Mouse (Mus musculus) CH12.LX (cell line): Measurements from ENCODE around the gene Trio. TPM values are rescaled to one million over a fixed set of nuclear protein-coding genes. Genes with fewer than 3 reads are reported as not detected.
A peak's percentile ranks its signal among the peaks of the same experiment; 100 is the strongest.

Experiments used
- DNase-seq: peaks from one replicate; pipeline ENCODE4 v3.0.0-alpha.2; 2013; ENCODE audit errors: extremely low read depth
- H3K27ac ChIP-seq: 2 replicates; pipeline ENCODE4 v1.5.1; 2012; ENCODE audit warnings: low read depth, mild to moderate bottlenecking, control low read depth, moderate library complexity; ENCODE audit not compliant: insufficient read depth
- H3K27me3 ChIP-seq: replicated peaks from 2 replicates; pipeline ENCODE3; 2012; ENCODE audit warnings: inconsistent platforms
- H3K36me3 ChIP-seq, 2 experiments: replicated peaks in 1 of 2; 2 replicates each; pipeline versions ENCODE3 to v1.6.1; 2012; ENCODE audit warnings: inconsistent platforms in 1 of 2, low read length in 1 of 2, mild to moderate bottlenecking in 1 of 2, mixed read lengths in 1 of 2, moderate library complexity in 1 of 2; ENCODE audit not compliant: control insufficient read depth in 1 of 2, insufficient read depth in 1 of 2
- H3K4me1 ChIP-seq, 2 experiments: 2 replicates each; pipeline ENCODE4 v1.6.1; 2012; ENCODE audit warnings: inconsistent platforms in 1 of 2, moderate library complexity in 1 of 2; ENCODE audit not compliant: insufficient read depth in 2 of 2, control insufficient read depth in 1 of 2
- H3K4me2 ChIP-seq: 2 replicates; pipeline ENCODE4 v1.6.1; 2012; ENCODE audit warnings: low read depth, mild to moderate bottlenecking, control low read depth; ENCODE audit not compliant: poor library complexity, insufficient read depth, severe bottlenecking
- H3K4me3 ChIP-seq, 3 experiments: fragments of 150-350 bp in 1 of 3; sonication (generic) in 1 of 3; replicated peaks in 1 of 3; 2 replicates each; pipeline versions ENCODE3 to v1.5.1; 2011 to 2012; ENCODE audit warnings: low read depth in 2 of 3, low read length in 2 of 3, mild to moderate bottlenecking in 2 of 3, moderate library complexity in 2 of 3, control low read depth in 1 of 3, improper control_type of control experiment in 1 of 3, inconsistent platforms in 1 of 3, mixed read lengths in 1 of 3; ENCODE audit not compliant: poor library complexity in 1 of 3
- H3K79me2 ChIP-seq: replicated peaks from 2 replicates; pipeline ENCODE4 v1.6.1; 2012; ENCODE audit warnings: mild to moderate bottlenecking, moderate library complexity; ENCODE audit not compliant: control insufficient read depth, poor library complexity, insufficient read depth, severe bottlenecking; ENCODE audit errors: extremely low read depth
- H3K9ac ChIP-seq: 2 replicates; pipeline ENCODE4 v1.6.1; 2012; ENCODE audit warnings: low read depth, mild to moderate bottlenecking, control low read depth, moderate library complexity; ENCODE audit not compliant: insufficient read depth
- H3K9me3 ChIP-seq: replicated peaks from 2 replicates; pipeline ENCODE3; 2012; ENCODE audit warnings: low read length, inconsistent platforms, mixed read lengths
- CHD1 ChIP-seq: IDR thresholded peaks from 2 replicates; pipeline ENCODE4 v1.6.1; 2012; ENCODE audit warnings: low read depth, low read length, improper control_type of control experiment, inconsistent platforms
- CTCF ChIP-seq, 2 experiments: IDR thresholded peaks in 1 of 2; conservative IDR thresholded peaks in 1 of 2; 2 replicates each; pipeline ENCODE4 v1.5.1; 2011 to 2012; ENCODE audit warnings: low read depth in 2 of 2, low read length in 2 of 2, improper control_type of control experiment in 1 of 2, inconsistent platforms in 1 of 2, mild to moderate bottlenecking in 1 of 2, moderate library complexity in 1 of 2
- E2F4 ChIP-seq: IDR thresholded peaks from 2 replicates; pipeline ENCODE4 v1.6.1; 2011; ENCODE audit warnings: low read depth, low read length, improper control_type of control experiment; ENCODE audit not compliant: insufficient replicate concordance
- EP300 ChIP-seq: IDR thresholded peaks from 2 replicates; pipeline ENCODE4 v1.6.1; 2011; ENCODE audit warnings: low read length, improper control_type of control experiment
- HCFC1 ChIP-seq: IDR thresholded peaks from 2 replicates; pipeline ENCODE4 v1.6.1; 2012; ENCODE audit warnings: low read depth, mild to moderate bottlenecking, inconsistent platforms, low read length, improper control_type of control experiment
- JUN ChIP-seq: IDR thresholded peaks from 2 replicates; pipeline ENCODE4 v1.6.1; 2011; ENCODE audit warnings: low read depth, mild to moderate bottlenecking, low read length, improper control_type of control experiment, moderate library complexity; ENCODE audit not compliant: insufficient read depth
- KAT2A ChIP-seq: IDR thresholded peaks from 2 replicates; pipeline ENCODE4 v1.6.1; 2012; ENCODE audit warnings: low read length, improper control_type of control experiment, inconsistent platforms; ENCODE audit not compliant: insufficient replicate concordance
- MAZ ChIP-seq: IDR thresholded peaks from 2 replicates; pipeline ENCODE4 v1.6.1; 2012; ENCODE audit warnings: low read depth, mild to moderate bottlenecking, inconsistent platforms, low read length, improper control_type of control experiment, moderate library complexity
- MEF2A ChIP-seq: IDR thresholded peaks from 2 replicates; pipeline ENCODE4 v1.6.1; 2014; ENCODE audit warnings: low read depth, mild to moderate bottlenecking, inconsistent platforms, low read length, improper control_type of control experiment, borderline replicate concordance
- MYC ChIP-seq: IDR thresholded peaks from 2 replicates; pipeline ENCODE4 v1.6.1; 2011; ENCODE audit warnings: low read depth, mild to moderate bottlenecking, improper control_type of control experiment, low read length
- NELFE ChIP-seq: IDR thresholded peaks from 2 replicates; pipeline ENCODE4 v1.6.1; 2011; ENCODE audit warnings: low read depth, low read length, improper control_type of control experiment
- PAX5 ChIP-seq: IDR thresholded peaks from 2 replicates; pipeline ENCODE4 v1.6.1; 2012; ENCODE audit warnings: low read length, inconsistent platforms, mixed read lengths
- POLR2A ChIP-seq: IDR thresholded peaks from 2 replicates; pipeline ENCODE4 v1.6.1; 2011; ENCODE audit warnings: low read depth, mild to moderate bottlenecking, improper control_type of control experiment, low read length
- RAD21 ChIP-seq: IDR thresholded peaks from 2 replicates; pipeline ENCODE4 v1.6.1; 2011; ENCODE audit warnings: low read depth, mild to moderate bottlenecking, low read length, improper control_type of control experiment, moderate library complexity
- RCOR1 ChIP-seq: conservative IDR thresholded peaks from 2 replicates; pipeline ENCODE4 v1.6.1; 2012; ENCODE audit warnings: low read depth, mild to moderate bottlenecking, inconsistent platforms, low read length, improper control_type of control experiment
- SMC3 ChIP-seq: IDR thresholded peaks from 2 replicates; pipeline ENCODE4 v1.6.1; 2011; ENCODE audit warnings: low read depth, low read length, improper control_type of control experiment
- TBP ChIP-seq: conservative IDR thresholded peaks from 2 replicates; pipeline ENCODE4 v1.6.1; 2011; ENCODE audit warnings: low read depth, low read length, improper control_type of control experiment
- UBTF ChIP-seq: IDR thresholded peaks from 2 replicates; pipeline ENCODE4 v1.6.1; 2012; ENCODE audit warnings: low read depth, mild to moderate bottlenecking, inconsistent platforms, low read length, improper control_type of control experiment, moderate library complexity
- ZC3H11A ChIP-seq: IDR thresholded peaks from 2 replicates; pipeline ENCODE4 v1.6.1; 2012; ENCODE audit warnings: low read depth, mild to moderate bottlenecking, inconsistent platforms, low read length, improper control_type of control experiment
- ZMIZ1 ChIP-seq: IDR thresholded peaks from 2 replicates; pipeline ENCODE4 v1.6.1; 2012; ENCODE audit warnings: low read depth, mild to moderate bottlenecking, inconsistent platforms, low read length, improper control_type of control experiment
- ZNF384 ChIP-seq: IDR thresholded peaks from 2 replicates; pipeline ENCODE4 v1.6.1; 2012; ENCODE audit warnings: low read depth, low read length, improper control_type of control experiment, inconsistent platforms
- dilution Hi-C: fragments of 300-500 bp; cut with MboI; formaldehyde crosslinking; loops from 2 replicates; pipeline ENCODE4 v1.14.3; 2020; ENCODE audit warnings: low sequenced_read_pairs; ENCODE audit not compliant: extremely low pct_unique_long_range_greater_than_20kb, extremely low pct_ligation_motif_present
- in situ Hi-C: fragments of 300-500 bp; cut with MboI; formaldehyde crosslinking; loops from 3 replicates; pipeline ENCODE4 v1.14.3; 2019; ENCODE audit warnings: low sequenced_read_pairs, low pct_ligation_motif_present, low pct_unique_long_range_greater_than_20kb, mixed read lengths
- polyA plus RNA-seq: library from polyadenylated mRNA; unstranded; fragments of >175 nt; gene quantifications from 2 replicates; pipeline ENCODE4 v1.2.1, GENCODE M21; 2012; ENCODE audit warnings: low read depth; ENCODE audit not compliant: insufficient read length
- total RNA-seq, 2 experiments: library from RNA; depleted of rRNA; stranded (reverse); fragments of 300-350 nt in 1 of 2; fragments of >200 nt in 1 of 2; gene quantifications; 2 replicates each; pipeline ENCODE4 v1.2.3; 2012 to 2014

Trio gene
- total and polyA plus RNA-seq, 3 experiments = 3.9 to 17.5 (median 4.3) TPM

GRCm38 (mm10) chr15:27906409-27906808 is 119.2 kb downstream of the Trio start:
- H3K79me2 ChIP-seq = no peaks in the 10 kb centered on the region
- no peak for TF ChIP-seq HCFC1
- no peak for TF ChIP-seq POLR2A
- TF ChIP-seq TBP = no peak
- no peak for TF ChIP-seq E2F4
- no peak for TF ChIP-seq NELFE
- TF ChIP-seq CTCF (conservative IDR thresholded peaks at IDR 0.05 in 1 of 2, IDR thresholded peaks at IDR 0.05 in 1 of 2; ENCODE audit: low read depth in 2 of 2, low read length in 2 of 2) = no peak
- TF ChIP-seq MAZ = no peak
- TF ChIP-seq RAD21 = no peak
- TF ChIP-seq PAX5 = no peak
- no peak for TF ChIP-seq JUN
- no peak for TF ChIP-seq MEF2A
- no peak for TF ChIP-seq KAT2A
- TF ChIP-seq RCOR1 = no peak
- no peak for TF ChIP-seq CHD1
- no peak for TF ChIP-seq ZMIZ1
- TF ChIP-seq ZNF384 = no peak
- TF ChIP-seq MYC = no peak
- TF ChIP-seq ZC3H11A = no peak
- no peak for TF ChIP-seq EP300
- TF ChIP-seq UBTF = no peak
- no peaks in the 10 kb centered on the region for H3K9me3 ChIP-seq
- H3K4me1 ChIP-seq = peaks cover 2 to 8% of the 10 kb centered on the region in 2 experiments; a peak in 1 of 4 replicates
- in situ Hi-C loops = no loop called here
- no peak overlapping the region for H3K4me3 ChIP-seq
- dilution Hi-C loops = no loop called here
- no peak for DNase-seq
- H3K4me2 ChIP-seq = no peak overlapping the region
- no peak overlapping the region for H3K9ac ChIP-seq
- H3K36me3 ChIP-seq = no peaks in the 10 kb centered on the region
- no peaks in the 10 kb centered on the region for H3K27me3 ChIP-seq
- H3K27ac ChIP-seq = no peak overlapping the region

DNA sequence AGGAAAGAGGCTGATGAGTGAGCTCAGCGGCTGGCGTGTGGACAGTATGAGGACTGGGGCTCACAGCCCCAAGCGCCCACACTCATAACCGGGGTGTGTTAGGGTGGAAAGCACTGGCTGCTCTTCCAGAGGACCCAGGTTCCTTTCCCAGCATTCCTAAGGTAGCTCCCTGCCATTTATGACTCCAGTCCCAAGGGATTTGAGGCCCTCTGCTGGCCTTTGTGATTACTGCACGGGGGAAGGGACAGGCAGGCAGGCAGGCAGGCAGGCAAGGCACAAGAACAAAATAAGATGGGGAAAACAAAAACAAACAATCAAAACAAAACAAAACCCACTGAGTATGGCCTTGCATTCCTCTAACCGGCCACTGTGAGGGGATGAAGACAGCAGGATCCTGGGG is 120.3 kb downstream of the Trio start:
- H3K9ac ChIP-seq = no peak overlapping the region
- no peaks in the 10 kb centered on the region for H3K9me3 ChIP-seq
- DNase-seq = no peak
- no peak for TF ChIP-seq E2F4
- peak; percentile 37 to 66; a peak in 3 of 4 replicates for TF ChIP-seq CTCF (conservative IDR thresholded peaks at IDR 0.05 in 1 of 2, IDR thresholded peaks at IDR 0.05 in 1 of 2; ENCODE audit: low read depth in 2 of 2, low read length in 2 of 2)
- TF ChIP-seq SMC3 = peak; percentile 9; the same call in 1 of the 2 replicates
- 0 out of 2 replicates have a peak, but pooled peaks have one; percentile 54 for TF ChIP-seq KAT2A
- TF ChIP-seq, all 38 proteins: peak for 3
- H3K27me3 ChIP-seq = no peaks in the 10 kb centered on the region
- in situ Hi-C loops = no loop called here
- dilution Hi-C loops = no loop called here
- peaks cover 2 to 8% of the 10 kb centered on the region in 2 experiments; a peak in 1 of 4 replicates for H3K4me1 ChIP-seq
- H3K27ac ChIP-seq = no peak overlapping the region
- H3K36me3 ChIP-seq = no peaks in the 10 kb centered on the region
- H3K4me3 ChIP-seq = no peak overlapping the region
- no peak overlapping the region for H3K4me2 ChIP-seq
- H3K79me2 ChIP-seq = no peaks in the 10 kb centered on the region
